Mouse (Mus musculus) ES-E14 (cell line): Measurements from ENCODE around the gene Lrrc61.

Experiments
- CHD2 ChIP-seq: IDR thresholded peaks from 2 replicates; pipeline ENCODE4 v1.6.1; 2014; ENCODE audit warnings: mild to moderate bottlenecking, low read depth, low read length, inconsistent platforms
- HCFC1 ChIP-seq: IDR thresholded peaks from 2 replicates; pipeline ENCODE4 v1.6.1; 2012; ENCODE audit warnings: low read length, inconsistent platforms, borderline replicate concordance; ENCODE audit not compliant: insufficient read depth
- ZC3H11A ChIP-seq: IDR thresholded peaks from 2 replicates; pipeline ENCODE4 v1.6.1; 2012; ENCODE audit warnings: low read depth, mild to moderate bottlenecking, inconsistent platforms, low read length, borderline replicate concordance

DNA sequence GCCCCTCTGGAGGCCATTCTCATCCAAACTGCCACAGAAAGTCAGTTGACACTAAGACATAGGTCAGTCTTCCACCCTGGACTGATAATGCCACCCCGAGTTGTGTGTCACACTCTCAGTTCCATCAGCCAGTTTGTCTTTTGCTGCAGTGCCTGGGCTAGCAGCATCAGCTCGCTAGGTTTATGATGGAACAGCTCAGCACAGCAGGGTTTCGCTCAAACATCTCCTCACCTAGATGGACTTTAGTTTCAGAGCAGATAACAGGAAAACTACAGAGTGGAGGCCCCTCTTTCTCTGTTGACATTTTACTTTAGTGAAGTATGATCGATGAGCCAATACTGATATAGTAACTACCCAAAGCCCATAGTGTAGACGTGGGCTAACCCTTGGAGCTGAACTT, 60.2 kb downstream of the Lrrc61 start:
- TF ChIP-seq CHD2: no peak
- no peak for TF ChIP-seq HCFC1
- TF ChIP-seq ZC3H11A: no peak
